Mouse (Mus musculus) olfactory bulb, adult 2 months (tissue): Measurements from ENCODE around the gene Tnfrsf23.
"Not testable (repeated sequence)": the region's sequence is repeated elsewhere in the genome, so short reads cannot be mapped to it uniquely, and the experiment has no call there.

Source experiments
- CTCF ChIP-seq: fragments of 200-500 bp; IDR thresholded peaks from 2 replicates; pipeline ENCODE4 v1.5.1; 2012; ENCODE audit warnings: low read depth, mild to moderate bottlenecking, low read length, moderate library complexity; ENCODE audit not compliant: insufficient read depth
- POLR2A ChIP-seq: fragments of 200-500 bp; IDR thresholded peaks from 2 replicates; pipeline ENCODE4 v1.6.1; 2012; ENCODE audit warnings: mild to moderate bottlenecking, low read depth, low read length, moderate library complexity; ENCODE audit not compliant: insufficient read depth

DNA sequence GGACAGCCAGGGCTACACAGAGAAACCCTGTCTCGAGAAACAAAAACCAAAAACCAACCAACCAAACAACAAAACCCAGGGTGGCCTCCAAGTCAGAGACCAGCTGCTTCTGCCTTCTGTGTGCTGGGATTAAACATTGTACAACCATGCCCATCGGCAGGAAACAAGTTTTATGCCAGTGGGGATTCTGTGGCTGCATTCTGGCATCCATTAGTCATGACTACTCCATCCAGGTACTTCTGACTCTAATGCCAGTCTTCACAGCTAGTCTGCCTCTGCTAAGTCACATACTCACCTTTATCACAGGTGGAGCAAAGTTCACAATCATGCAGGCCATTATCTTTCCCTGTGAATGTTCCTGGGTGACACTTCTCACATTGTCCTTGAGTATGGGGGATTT lies 6.0 kb downstream of the Tnfrsf23 start:
- TF ChIP-seq CTCF, POLR2A: not testable (repeated sequence)
